Mouse (Mus musculus): ENCODE results near the gene Slc36a2.

DNA sequence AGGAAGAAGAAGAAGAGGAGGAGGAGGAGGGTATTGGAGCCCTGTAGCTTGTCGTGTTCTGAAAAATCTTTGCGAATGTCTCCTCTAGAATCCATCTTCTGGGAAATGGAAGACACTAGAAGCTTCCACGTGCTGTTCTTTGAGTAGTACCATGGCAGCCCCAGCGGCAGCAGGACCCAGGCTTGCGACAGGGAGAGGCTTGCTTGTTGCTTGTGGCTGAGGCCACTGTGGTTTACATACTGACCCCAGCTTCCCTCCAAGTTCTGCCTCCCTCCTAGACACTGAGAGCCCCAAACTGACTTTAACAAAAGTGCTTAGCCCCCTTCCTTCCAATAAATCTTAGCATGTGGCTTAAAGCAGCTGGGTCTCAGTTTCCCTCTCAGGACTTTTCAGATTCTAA lies 631 bp downstream of the Slc36a2 start:
- TF ChIP-seq MAZ (IDR thresholded peaks at IDR 0.05; ENCODE audit: low read depth, low read length) (no peak), ZMIZ1 (IDR thresholded peaks at IDR 0.05; ENCODE audit: low read depth, low read length) (no peak), CTCF (conservative IDR thresholded peaks at IDR 0.05 in 1 of 2, IDR thresholded peaks at IDR 0.05 in 1 of 2; ENCODE audit: low read depth in 2 of 2, low read length in 2 of 2) (no peak), EP300 (IDR thresholded peaks at IDR 0.05; ENCODE audit: low read length) (no peak), TCF12 (IDR thresholded peaks at IDR 0.05; ENCODE audit: low read depth, low read length) (no peak), POLR2A (IDR thresholded peaks at IDR 0.05; ENCODE audit: low read depth, low read length) (no peak)
